Mouse (Mus musculus): ENCODE measurements around the gene Ltbp2. TPM values are rescaled to one million over a fixed set of nuclear protein-coding genes. Genes with fewer than 3 reads are reported as not detected.

The Ltbp2 gene
- polyA plus RNA-seq, 1 experiment from 2014 or later: 2.7 TPM

Other genes starting within 250 kb of the Ltbp2 start
- 0.10 and 0.13 TPM in 2 replicates for gene Vrtn, start 235.5 kb downstream of the Ltbp2 start, polyA plus RNA-seq (2015; fragmentation: Nextera tagmentation; extraction: Ambion mirVana)
- gene Syndig1l, start 177.7 kb downstream of the Ltbp2 start, polyA plus RNA-seq (2015; fragmentation: Nextera tagmentation; extraction: Ambion mirVana): not detected in 2 replicates
- 78.9 and 79.4 TPM in 2 replicates for gene Npc2, start 103.4 kb downstream of the Ltbp2 start, polyA plus RNA-seq (2015; fragmentation: Nextera tagmentation; extraction: Ambion mirVana)
- 152 and 153 TPM in 2 replicates for gene Isca2, start 103.3 kb downstream of the Ltbp2 start, polyA plus RNA-seq (2015; fragmentation: Nextera tagmentation; extraction: Ambion mirVana)
- 146 and 167 TPM in 2 replicates for gene Fcf1, start 94.4 kb upstream of the Ltbp2 start, polyA plus RNA-seq (2015; fragmentation: Nextera tagmentation; extraction: Ambion mirVana)
- gene Arel1, start 94.4 kb upstream of the Ltbp2 start, polyA plus RNA-seq (2015; fragmentation: Nextera tagmentation; extraction: Ambion mirVana): 14.0 and 14.9 TPM in 2 replicates
- gene Ylpm1, start 119.8 kb upstream of the Ltbp2 start, polyA plus RNA-seq (2015; fragmentation: Nextera tagmentation; extraction: Ambion mirVana): 37.1 and 38.2 TPM in 2 replicates
- 3.6 and 4.1 TPM in 2 replicates for gene Prox2, start 234.2 kb upstream of the Ltbp2 start, polyA plus RNA-seq (2015; fragmentation: Nextera tagmentation; extraction: Ambion mirVana)
- 105 and 110 TPM in 2 replicates for gene Dlst, start 234.3 kb upstream of the Ltbp2 start, polyA plus RNA-seq (2015; fragmentation: Nextera tagmentation; extraction: Ambion mirVana)